Mouse (Mus musculus): ENCODE results near the gene Fam102a.

DNA sequence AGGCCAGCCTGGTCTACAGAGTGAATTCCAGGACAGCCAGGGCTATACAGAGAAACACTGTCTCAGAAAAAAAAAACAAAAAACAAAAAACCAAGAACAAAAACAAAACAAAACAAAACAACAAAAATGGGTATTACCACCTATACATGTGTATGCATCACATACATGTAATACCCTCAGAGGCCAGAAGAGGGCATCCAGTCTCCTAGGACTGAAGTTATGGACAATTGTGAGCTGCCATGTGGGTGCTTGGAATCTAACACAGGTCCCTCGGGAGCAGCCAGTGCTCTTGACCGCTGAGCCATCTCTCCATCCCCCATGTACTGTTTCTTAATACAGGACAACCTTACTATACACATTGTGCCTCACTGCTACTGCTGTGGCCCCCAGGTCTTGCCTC is 29.6 kb upstream of the Fam102a start:
- TF ChIP-seq CTCF (conservative IDR thresholded peaks at IDR 0.05 in 1 of 2, IDR thresholded peaks at IDR 0.05 in 1 of 2; ENCODE audit: low read depth in 2 of 2, low read length in 2 of 2) = peak in 1 of 2 experiments; percentile 26; a peak in 2 of 4 replicates
- TF ChIP-seq TBP (conservative IDR thresholded peaks at IDR 0.05; ENCODE audit: low read depth, low read length) = no peak
- TF ChIP-seq KAT2A (IDR thresholded peaks at IDR 0.05; ENCODE audit: insufficient replicate concordance, low read length) = no peak
- no peak for TF ChIP-seq POLR2A (IDR thresholded peaks at IDR 0.05; ENCODE audit: low read depth, low read length)
- no peak for TF ChIP-seq MAX (IDR thresholded peaks at IDR 0.05; ENCODE audit: low read length)
- TF ChIP-seq ZMIZ1 (IDR thresholded peaks at IDR 0.05; ENCODE audit: low read depth, low read length) = no peak
- TF ChIP-seq EP300 (IDR thresholded peaks at IDR 0.05; ENCODE audit: low read length) = no peak
- no peak for TF ChIP-seq SIN3A (IDR thresholded peaks at IDR 0.05; ENCODE audit: low read length)
- TF ChIP-seq ZC3H11A (IDR thresholded peaks at IDR 0.05; ENCODE audit: low read depth, low read length) = no peak
- TF ChIP-seq MAZ (IDR thresholded peaks at IDR 0.05; ENCODE audit: low read depth, low read length) = no peak
- TF ChIP-seq UBTF (IDR thresholded peaks at IDR 0.05; ENCODE audit: low read depth, low read length) = no peak
- TF ChIP-seq USF1 (IDR thresholded peaks at IDR 0.05; ENCODE audit: low read depth, low read length) = no peak
- TF ChIP-seq MYC (IDR thresholded peaks at IDR 0.05; ENCODE audit: low read depth, low read length) = no peak
- TF ChIP-seq HCFC1 (IDR thresholded peaks at IDR 0.05; ENCODE audit: low read depth, low read length) = no peak

Measured in CH12.LX (cell line).